Mouse (Mus musculus): Measurements from ENCODE around the gene Tdrkh. TPM values are rescaled to one million over a fixed set of nuclear protein-coding genes. Genes with fewer than 3 reads are reported as not detected.
A peak's percentile ranks its signal among the peaks of the same experiment; 100 is the strongest.

The Tdrkh gene
- polyA plus RNA-seq, 1 experiment from 2014 or later = 5.6 TPM

- Histone ChIP-seq H3K27me3 (replicated peaks; ENCODE audit: control insufficient read depth, insufficient read depth, low read length) (no peaks in the 10 kb centered on the region), H3K27ac (ENCODE audit: low read depth, low read length) (peak overlapping the region; percentile 7; the same call in 1 of the 2 replicates), H3K9ac (ENCODE audit: low read depth, low read length) (no peak overlapping the region), H3K36me3 (ENCODE audit: control insufficient read depth, insufficient read depth) (no peaks in the 10 kb centered on the region), H3K9me3 (ENCODE audit: control insufficient read depth) (no peaks in the 10 kb centered on the region), H3K4me3 (ENCODE audit: low read depth, low read length) (no peak overlapping the region), H3K4me2 (replicated peaks; ENCODE audit: low read depth) (peak overlapping the region; percentile 37; the same call in 1 of the 2 replicates), H3K4me1 (replicated peaks; ENCODE audit: control insufficient read depth, insufficient read depth, low read length) (no peaks in the 10 kb centered on the region)
- ATAC-seq = 0 out of 2 replicates have a peak, but pooled peaks have one; percentile 5
- WGBS = 45% methylated on average over 10 of the region's 10 CpGs
- no peak for TF ChIP-seq CTCF (IDR thresholded peaks at IDR 0.05; ENCODE audit: low read depth)
Measured at GRCm38 (mm10) chr3:94473115-94473505, 60.0 kb downstream of the Tdrkh start.

DNA sequence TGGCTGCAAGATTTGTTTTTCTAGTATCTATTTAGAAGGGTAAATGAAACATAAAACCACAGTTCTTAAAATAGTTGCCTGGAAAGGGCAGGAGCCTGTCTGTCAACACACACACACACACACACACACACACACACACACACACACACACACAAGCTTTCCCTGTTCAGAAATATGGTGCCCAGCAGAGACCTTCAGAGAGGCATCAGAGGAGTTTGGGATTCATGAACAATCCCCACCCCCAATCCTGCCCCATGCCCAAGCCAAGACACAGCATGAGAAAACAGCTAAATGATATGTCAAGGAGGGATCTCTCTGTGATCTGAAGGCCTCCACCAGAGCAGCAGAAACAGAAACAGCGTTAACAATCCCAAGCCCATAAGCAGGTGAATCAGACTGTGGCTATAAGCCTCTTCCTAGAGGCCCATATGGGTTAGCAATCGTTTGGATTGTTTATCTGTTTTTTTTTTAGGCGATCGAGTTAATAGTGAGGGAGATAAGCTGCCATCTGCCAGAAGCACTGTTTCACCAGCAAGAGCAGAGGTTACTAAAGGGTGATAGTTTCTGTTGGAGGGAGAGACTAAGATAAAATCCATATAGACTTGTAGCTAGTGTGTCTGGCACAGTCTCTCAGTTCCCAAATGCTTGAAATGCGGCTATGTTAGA lies 60.6 kb downstream of the Tdrkh start:
- no peak for TF ChIP-seq CTCF (IDR thresholded peaks at IDR 0.05; ENCODE audit: low read depth)
- no peak overlapping the region for H3K4me2 ChIP-seq (replicated peaks; ENCODE audit: low read depth)
- no peak overlapping the region for H3K9ac ChIP-seq (ENCODE audit: low read depth, low read length)
- 34% methylated on average over 5 of the region's 5 CpGs for WGBS
- no peak overlapping the region for H3K27ac ChIP-seq (ENCODE audit: low read depth, low read length)
- H3K9me3 ChIP-seq (ENCODE audit: control insufficient read depth) = no peaks in the 10 kb centered on the region
- H3K4me1 ChIP-seq (replicated peaks; ENCODE audit: control insufficient read depth, insufficient read depth, low read length) = no peaks in the 10 kb centered on the region
- peaks cover 3% of the 10 kb centered on the region for H3K27me3 ChIP-seq (replicated peaks; ENCODE audit: control insufficient read depth, insufficient read depth, low read length)
- H3K36me3 ChIP-seq (ENCODE audit: control insufficient read depth, insufficient read depth) = no peaks in the 10 kb centered on the region
- ATAC-seq = no peak
- H3K4me3 ChIP-seq (ENCODE audit: low read depth, low read length) = no peak overlapping the region

DNA sequence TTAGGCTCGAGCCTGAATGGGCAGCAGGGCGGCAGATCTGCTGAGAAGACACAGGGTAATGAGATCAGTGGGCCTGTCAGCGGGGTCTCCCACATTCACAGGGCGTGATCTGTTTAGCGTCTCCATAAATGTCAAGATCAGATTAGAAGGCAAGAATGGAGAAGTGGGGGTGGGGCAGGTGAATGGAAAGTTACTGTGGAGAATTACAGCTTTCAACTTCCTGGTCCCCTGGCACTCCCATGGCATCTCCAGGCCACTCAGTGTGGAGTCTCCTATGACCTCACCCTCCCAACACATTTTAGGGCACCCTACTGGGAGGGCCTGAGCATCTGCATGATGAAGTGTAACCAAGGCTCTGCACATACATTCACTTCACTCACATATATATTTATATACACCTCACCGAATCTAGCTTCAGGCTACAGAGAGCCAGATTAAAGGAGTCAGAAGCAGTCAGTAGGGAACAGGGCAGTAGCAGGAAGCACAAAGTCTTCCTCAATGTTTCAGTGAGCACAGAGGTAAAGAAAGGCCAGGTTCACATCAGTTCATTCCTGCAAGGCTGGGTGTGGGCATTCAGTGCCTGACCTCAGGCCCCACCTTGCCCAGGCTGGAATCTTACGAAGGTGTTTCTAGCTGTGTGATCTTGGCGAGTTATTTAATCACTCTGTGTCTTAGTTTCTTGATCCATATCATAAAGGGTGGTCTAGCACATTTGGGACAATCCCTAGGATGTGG lies 63.4 kb downstream of the Tdrkh start:
- H3K4me2 ChIP-seq (replicated peaks; ENCODE audit: low read depth) = no peak overlapping the region
- no peak for TF ChIP-seq CTCF (IDR thresholded peaks at IDR 0.05; ENCODE audit: low read depth)
- no peak overlapping the region for H3K27ac ChIP-seq (ENCODE audit: low read depth, low read length)
- H3K9ac ChIP-seq (ENCODE audit: low read depth, low read length) = no peak overlapping the region
- no peaks in the 10 kb centered on the region for H3K9me3 ChIP-seq (ENCODE audit: control insufficient read depth)
- no peaks in the 10 kb centered on the region for H3K36me3 ChIP-seq (ENCODE audit: control insufficient read depth, insufficient read depth)
- peak; percentile 58 for ATAC-seq
- 20% methylated on average over 8 of the region's 8 CpGs for WGBS
- H3K4me3 ChIP-seq (ENCODE audit: low read depth, low read length) = no peak overlapping the region
- H3K4me1 ChIP-seq (replicated peaks; ENCODE audit: control insufficient read depth, insufficient read depth, low read length) = no peaks in the 10 kb centered on the region
- peaks cover 10% of the 10 kb centered on the region for H3K27me3 ChIP-seq (replicated peaks; ENCODE audit: control insufficient read depth, insufficient read depth, low read length)

- Histone ChIP-seq H3K4me1 (replicated peaks; ENCODE audit: control insufficient read depth, insufficient read depth, low read length) (no peaks in the 10 kb centered on the region), H3K27me3 (replicated peaks; ENCODE audit: control insufficient read depth, insufficient read depth, low read length) (peaks cover 10% of the 10 kb centered on the region), H3K4me3 (ENCODE audit: low read depth, low read length) (no peak overlapping the region), H3K9ac (ENCODE audit: low read depth, low read length) (no peak overlapping the region), H3K4me2 (replicated peaks; ENCODE audit: low read depth) (no peak overlapping the region), H3K36me3 (ENCODE audit: control insufficient read depth, insufficient read depth) (no peaks in the 10 kb centered on the region), H3K9me3 (ENCODE audit: control insufficient read depth) (no peaks in the 10 kb centered on the region), H3K27ac (ENCODE audit: low read depth, low read length) (no peak overlapping the region)
- WGBS = 68% methylated on average over 4 of the region's 4 CpGs
- ATAC-seq = no peak
- TF ChIP-seq CTCF (IDR thresholded peaks at IDR 0.05; ENCODE audit: low read depth) = no peak
Measured at GRCm38 (mm10) chr3:94477444-94477843, 64.4 kb downstream of the Tdrkh start.

- Histone ChIP-seq H3K4me1 (replicated peaks; ENCODE audit: control insufficient read depth, insufficient read depth, low read length) (no peaks in the 10 kb centered on the region), H3K9ac (ENCODE audit: low read depth, low read length) (no peak within 1 kb of the TSS), H3K4me2 (replicated peaks; ENCODE audit: low read depth) (no peak within 1 kb of the TSS), H3K27me3 (replicated peaks; ENCODE audit: control insufficient read depth, insufficient read depth, low read length) (peaks cover 10% of the 10 kb centered on the region), H3K9me3 (ENCODE audit: control insufficient read depth) (no peaks in the 10 kb centered on the region), H3K36me3 (ENCODE audit: control insufficient read depth, insufficient read depth) (no peaks in the 10 kb centered on the region), H3K4me3 (ENCODE audit: low read depth, low read length) (no peak within 1 kb of the TSS), H3K27ac (ENCODE audit: low read depth, low read length) (no peak within 1 kb of the TSS)
- no peak for ATAC-seq
- TF ChIP-seq CTCF (IDR thresholded peaks at IDR 0.05; ENCODE audit: low read depth) = no peak
- WGBS = 3% methylated on average over 13 of the region's 14 CpGs
Measured at GRCm38 (mm10) chr3:94477981-94478422, 64.9 kb downstream of the Tdrkh start, which contains the start of gene Celf3. Celf3 (plus strand) TSS chr3:94478295.

DNA sequence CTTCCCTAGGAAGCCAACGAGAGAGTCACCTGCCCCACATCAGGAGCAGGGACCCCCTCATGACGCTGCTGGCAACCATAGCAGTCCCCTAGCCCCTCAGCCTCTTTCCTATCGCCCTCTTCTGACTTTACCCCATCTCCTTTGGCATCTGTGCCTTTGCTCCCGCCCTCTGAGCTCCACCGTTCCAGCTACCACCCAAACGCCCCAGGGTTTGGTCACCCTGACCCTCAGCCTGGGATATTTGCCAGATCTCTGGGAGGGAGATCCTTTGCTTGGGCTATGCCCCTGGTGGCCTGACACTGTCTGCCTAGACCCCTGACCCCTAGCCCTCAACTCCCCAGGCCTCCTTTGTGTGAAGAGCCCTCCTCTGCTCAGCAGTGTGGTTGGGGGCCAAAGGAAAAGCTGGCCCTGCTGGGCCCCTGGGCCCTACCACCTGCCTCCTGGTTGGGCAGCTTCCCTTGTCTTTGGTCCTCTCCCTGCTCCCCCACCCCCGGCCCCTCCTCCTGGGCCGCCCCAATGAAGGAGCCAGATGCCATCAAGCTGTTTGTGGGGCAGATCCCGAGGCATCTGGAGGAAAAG lies 65.6 kb downstream of the Tdrkh start:
- Histone ChIP-seq H3K4me3 (ENCODE audit: low read depth, low read length) (no peak overlapping the region), H3K27me3 (replicated peaks; ENCODE audit: control insufficient read depth, insufficient read depth, low read length) (peaks cover 10% of the 10 kb centered on the region), H3K36me3 (ENCODE audit: control insufficient read depth, insufficient read depth) (no peaks in the 10 kb centered on the region), H3K9me3 (ENCODE audit: control insufficient read depth) (no peaks in the 10 kb centered on the region), H3K27ac (ENCODE audit: low read depth, low read length) (no peak overlapping the region), H3K4me1 (replicated peaks; ENCODE audit: control insufficient read depth, insufficient read depth, low read length) (no peaks in the 10 kb centered on the region), H3K4me2 (replicated peaks; ENCODE audit: low read depth) (no peak overlapping the region), H3K9ac (ENCODE audit: low read depth, low read length) (no peak overlapping the region)
- no peak for TF ChIP-seq CTCF (IDR thresholded peaks at IDR 0.05; ENCODE audit: low read depth)
- 23% methylated on average over 9 of the region's 9 CpGs for WGBS
- no peak for ATAC-seq

Measured in intestine, postnatal 0 days (tissue).